Mouse (Mus musculus) gastrocnemius, adult 2 months (tissue): ENCODE results near the gene Tma16. TPM values are rescaled to one million over a fixed set of nuclear protein-coding genes. Genes with fewer than 3 reads are reported as not detected.
A peak's percentile ranks its signal among the peaks of the same experiment; 100 is the strongest.

Source experiments
- DNase-seq: peaks from one replicate; pipeline ENCODE4 v3.0.0; 2022
- H3K27ac ChIP-seq: fragments of 200-600 bp; 2 replicates; pipeline ENCODE4 v1.8.1; 2022; ENCODE audit warnings: mild to moderate bottlenecking
- H3K4me3 ChIP-seq: fragments of 200-600 bp; 2 replicates; pipeline ENCODE4 v1.8.1; 2022; ENCODE audit warnings: mild to moderate bottlenecking, moderate library complexity
- CTCF ChIP-seq: fragments of 200-600 bp; IDR thresholded peaks from 2 replicates; pipeline ENCODE4 v1.8.1; 2022; ENCODE audit warnings: antibody characterized with exemption, mild to moderate bottlenecking, moderate library complexity
- intact Hi-C: fragments of 180-260 bp; cut with DNase I; formaldehyde crosslinking; loops from one replicate; pipeline ENCODE4 v1.15.1; 2025
- long read RNA-seq, 2 experiments: library from polyadenylated mRNA; stranded (forward); transcript quantifications; one replicate each; pipeline ENCODE4 v2.0.0; 2021
- total RNA-seq, 2 experiments: library from RNA; stranded (reverse); gene quantifications; 2 replicates each; pipeline ENCODE4 v1.2.3; 2021

The Tma16 gene
- 1 to 10 TPM; 5.4 TPM for total RNA-seq
- long read RNA-seq, experiment 1, full-length matches to known transcripts, result 12 of 21 reads
- long read RNA-seq, experiment 1, partial matches to known transcripts, result 6 of 21 reads
- long read RNA-seq, experiment 1, other reads (novel, unspliced or antisense), result 3 of 21 reads
- long read RNA-seq, experiment 2, full-length matches to known transcripts, result 16 of 21 reads
- long read RNA-seq, experiment 2, partial matches to known transcripts, result 3 of 21 reads
- long read RNA-seq, experiment 2, other reads (novel, unspliced or antisense), result 2 of 21 reads

DNA sequence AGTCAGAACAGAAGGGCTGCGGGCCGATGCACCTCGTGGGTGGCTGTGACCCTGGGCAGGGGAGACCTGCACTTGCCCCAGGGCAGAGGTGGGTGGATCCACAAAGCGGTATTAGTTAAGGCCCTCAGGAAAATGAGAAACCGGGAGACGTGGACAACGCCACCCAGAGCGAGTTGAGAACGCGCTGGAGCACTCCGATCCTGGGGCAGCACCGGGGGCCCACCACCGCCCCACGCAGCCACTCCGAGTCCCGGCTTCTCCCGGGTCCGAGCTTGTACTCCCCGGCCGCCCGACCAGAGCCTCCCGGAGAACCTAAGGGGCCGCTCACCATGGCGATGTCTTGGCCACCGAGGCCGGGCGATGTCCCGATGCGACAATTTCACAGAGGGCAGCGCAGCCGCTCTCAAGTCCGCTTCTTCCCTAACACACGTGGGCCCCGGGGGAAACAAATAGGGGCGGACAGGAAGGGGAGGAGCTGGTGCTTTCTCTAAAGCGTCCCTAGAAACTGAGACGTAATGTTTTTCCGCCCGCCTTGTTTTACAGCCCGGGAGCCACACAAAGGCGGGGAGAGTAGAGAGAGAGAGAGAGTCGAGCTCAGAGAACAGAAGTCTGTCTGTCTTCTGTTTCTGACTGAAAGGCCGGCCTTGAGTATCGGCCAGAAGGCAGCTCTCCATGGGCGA, at the start of gene Tma16:
Tma16 (minus strand) TSS at position 447 of the 680 bp plus-strand sequence.
- TF ChIP-seq CTCF, result no peak
- H3K27ac ChIP-seq, result peak within 1 kb of the TSS; percentile 82
- intact Hi-C loops, result no loop called here
- DNase-seq, result peak; percentile 81
- peak within 1 kb of the TSS; percentile 98 for H3K4me3 ChIP-seq

DNA sequence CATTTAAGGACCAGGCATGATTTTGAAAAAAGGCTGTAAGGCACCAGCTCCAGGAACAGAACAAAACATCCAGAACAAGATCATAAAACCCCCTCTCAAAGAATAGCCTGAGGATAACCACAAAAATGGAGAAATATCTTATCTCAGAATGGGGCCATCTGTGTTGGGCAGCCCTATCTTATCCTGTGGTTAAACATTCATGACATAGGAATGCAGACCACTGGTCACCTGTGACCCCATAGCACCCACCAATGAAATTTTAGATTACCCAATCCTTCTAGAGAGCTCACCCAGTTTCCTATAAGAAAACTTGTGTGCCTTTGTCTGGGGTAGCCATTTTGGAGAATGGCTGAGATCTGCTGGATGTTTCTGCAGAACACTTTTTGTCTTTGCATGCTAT, 34.2 kb upstream of the Tma16 start:
- intact Hi-C loops, result no loop called here
- no peak overlapping the region for H3K27ac ChIP-seq
- no peak for DNase-seq
- TF ChIP-seq CTCF, result no peak
- no peak overlapping the region for H3K4me3 ChIP-seq

DNA sequence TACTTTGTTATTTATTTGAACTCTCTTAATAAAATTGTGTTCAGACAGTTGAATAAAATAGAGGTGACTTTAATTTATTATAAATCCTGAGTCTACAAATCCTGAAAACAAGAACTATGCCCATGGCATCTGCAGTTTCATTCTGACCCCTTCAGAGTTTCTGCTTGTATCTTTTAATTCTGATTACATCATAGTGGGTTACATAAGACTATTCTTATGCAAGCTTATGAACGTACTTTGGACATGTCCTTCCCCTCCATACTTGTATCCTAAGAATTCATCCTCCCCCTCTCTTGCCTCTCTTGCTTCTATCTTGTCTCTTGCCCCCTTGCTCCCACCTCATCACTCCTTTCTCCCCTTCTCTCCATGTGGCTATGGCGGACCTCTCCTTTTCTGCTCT, 32.8 kb upstream of the Tma16 start:
- no peak overlapping the region for H3K4me3 ChIP-seq
- no peak for TF ChIP-seq CTCF
- intact Hi-C loops, result no loop called here
- no peak overlapping the region for H3K27ac ChIP-seq
- DNase-seq, result no peak

DNA sequence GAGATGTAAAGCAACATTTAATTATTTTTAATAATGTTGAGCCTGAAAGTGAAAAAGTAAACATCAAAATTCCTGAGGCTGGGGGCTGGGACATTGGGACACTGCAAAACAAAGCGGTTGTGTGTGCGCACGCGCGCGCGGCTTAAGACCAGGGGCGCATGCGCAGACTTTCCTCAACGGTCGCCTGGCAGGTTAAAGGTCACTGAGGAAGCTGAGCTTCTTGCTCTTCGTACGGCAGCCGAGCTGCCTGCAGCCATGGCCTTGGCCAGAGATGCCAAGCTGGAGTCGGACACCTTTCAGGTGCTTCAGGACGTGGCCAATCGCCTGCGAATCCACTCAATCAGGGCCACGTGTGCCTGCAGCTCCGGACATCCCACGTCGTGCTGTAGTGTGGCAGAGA, 25.2 kb upstream of the Tma16 start, which contains the start of gene Tktl2:
Tktl2 (plus strand) TSS at position 220 of the 400 bp plus-strand sequence.
- no peak for TF ChIP-seq CTCF
- H3K4me3 ChIP-seq, result no peak within 1 kb of the TSS
- no peak within 1 kb of the TSS for H3K27ac ChIP-seq
- DNase-seq, result no peak
- intact Hi-C loops, result no loop called here

DNA sequence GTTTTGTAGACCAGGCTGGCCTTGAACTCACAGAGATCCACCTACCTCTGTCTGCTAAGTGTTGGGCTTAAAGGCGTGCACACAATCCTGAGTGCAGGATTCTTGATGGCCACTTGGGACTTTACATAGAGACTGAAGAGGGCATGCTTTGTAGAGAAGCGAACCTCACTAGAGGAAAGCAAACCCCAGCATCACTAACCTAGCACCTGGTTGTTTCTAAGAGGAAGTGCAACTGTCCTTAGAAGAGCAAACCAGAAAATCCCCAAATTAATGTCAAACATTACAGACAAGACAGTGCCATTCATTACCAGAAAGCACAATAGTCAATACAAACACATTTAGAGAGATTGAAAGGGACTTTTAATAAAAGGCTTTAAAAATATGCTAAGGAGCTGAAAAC, 17.1 kb upstream of the Tma16 start:
- intact Hi-C loops, result no loop called here
- H3K4me3 ChIP-seq, result no peak overlapping the region
- DNase-seq, result no peak
- TF ChIP-seq CTCF, result no peak
- H3K27ac ChIP-seq, result no peak overlapping the region

DNA sequence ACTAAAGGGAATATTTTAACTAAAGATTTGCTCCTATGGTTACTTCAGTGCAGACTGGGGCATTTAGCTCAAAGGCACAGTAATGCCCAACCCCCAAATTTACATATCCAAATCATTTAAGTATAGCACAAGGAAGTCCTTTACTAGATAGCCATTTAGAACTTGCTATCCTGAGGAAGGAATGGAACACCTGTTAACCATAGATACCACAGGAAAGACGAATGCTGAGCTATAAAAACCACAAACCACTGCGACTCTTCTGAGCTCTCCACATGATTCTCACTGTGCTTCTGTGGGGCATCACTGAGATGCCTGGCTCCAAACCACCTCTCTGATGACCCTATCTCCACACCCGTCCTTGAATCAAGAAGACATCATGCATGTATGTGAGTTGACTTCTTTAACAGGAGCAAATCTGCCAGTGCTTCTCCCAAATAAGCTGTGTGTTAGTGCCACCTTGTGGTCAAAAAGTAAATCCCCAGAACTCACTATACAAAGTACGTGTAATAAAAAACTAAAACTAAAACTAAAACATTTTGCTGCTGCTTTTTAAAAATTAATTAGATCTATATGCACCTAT, 10.8 kb upstream of the Tma16 start:
- DNase-seq, result no peak
- no peak overlapping the region for H3K4me3 ChIP-seq
- peak; percentile 72 for TF ChIP-seq CTCF
- no peak overlapping the region for H3K27ac ChIP-seq
- intact Hi-C loops, result loop anchor here (2.0 kb wide), 1 partner anchor 46 kb away; no protein-coding TSS in a partner anchor

DNA sequence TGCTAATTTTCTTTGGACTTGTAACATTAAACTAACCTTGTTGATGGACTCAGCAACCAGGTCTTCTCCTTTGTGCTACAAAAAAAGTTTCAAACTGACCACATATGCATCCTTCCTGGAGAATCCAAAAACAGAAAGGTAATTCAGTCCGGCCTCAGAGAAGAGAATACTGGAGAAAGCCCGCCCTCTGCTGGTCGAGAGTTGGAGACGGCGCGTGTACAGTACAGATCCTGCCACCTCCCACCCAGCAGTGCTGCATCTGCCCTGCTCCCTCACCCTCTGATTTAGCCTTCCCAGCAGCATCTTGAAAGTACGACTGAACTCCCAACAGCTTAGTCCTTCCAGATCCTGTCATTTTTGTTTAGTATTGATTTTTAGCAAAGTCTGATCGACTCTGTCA, 9.4 kb upstream of the Tma16 start:
- peak; percentile 81 for TF ChIP-seq CTCF

DNA sequence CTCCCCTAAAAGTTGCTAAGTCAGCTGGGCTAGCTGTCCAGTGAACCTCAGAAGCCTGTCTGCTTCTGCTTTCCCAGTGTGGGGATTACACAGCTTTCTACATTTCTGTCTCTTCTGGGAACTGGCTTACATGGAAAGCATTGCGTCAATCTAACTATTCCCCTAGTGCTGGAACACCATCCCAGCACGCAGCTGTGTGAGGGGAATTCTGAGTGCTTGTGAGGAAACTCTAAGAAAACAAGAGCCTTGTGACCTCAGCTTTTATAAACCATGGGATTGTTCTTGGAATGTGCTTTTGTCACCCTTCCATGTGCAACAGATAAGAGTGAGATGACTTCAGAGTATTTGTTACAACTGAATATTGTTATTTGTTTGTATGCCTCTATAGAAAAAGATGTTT, 8.2 kb upstream of the Tma16 start:
- no peak for DNase-seq
- Histone ChIP-seq H3K27ac (no peak overlapping the region), H3K4me3 (no peak overlapping the region)
- intact Hi-C loops, result no loop called here
- no peak for TF ChIP-seq CTCF

More for the DNA sequence above, 9.4 kb upstream of the Tma16 start:
- intact Hi-C loops, result loop anchor here (2.0 kb wide), 1 partner anchor 45 kb away; no protein-coding TSS in a partner anchor
- Histone ChIP-seq H3K27ac (no peak overlapping the region), H3K4me3 (no peak overlapping the region)
- DNase-seq, result peak; percentile 74

DNA sequence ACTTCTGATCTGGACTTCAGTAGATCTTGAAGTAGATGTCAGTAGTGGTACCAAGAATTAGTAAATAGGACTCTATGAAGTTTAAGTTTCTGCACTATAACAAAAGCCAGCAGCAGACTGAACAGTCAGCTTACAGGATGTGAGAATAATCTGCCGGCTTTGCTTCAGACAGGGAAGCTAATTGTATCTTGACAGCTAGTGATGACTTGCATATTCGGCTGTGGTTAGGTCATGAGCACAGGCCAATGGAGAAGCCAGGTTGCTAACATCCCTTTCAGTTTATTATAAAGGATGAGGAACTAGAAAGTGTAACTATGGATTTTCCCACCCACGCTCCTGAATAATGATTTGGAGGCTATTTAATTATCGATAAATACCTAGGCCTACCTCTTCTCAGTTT, 4.3 kb upstream of the Tma16 start:
- DNase-seq, result no peak
- no peak overlapping the region for H3K27ac ChIP-seq
- intact Hi-C loops, result no loop called here
- H3K4me3 ChIP-seq, result no peak overlapping the region
- no peak for TF ChIP-seq CTCF

DNA sequence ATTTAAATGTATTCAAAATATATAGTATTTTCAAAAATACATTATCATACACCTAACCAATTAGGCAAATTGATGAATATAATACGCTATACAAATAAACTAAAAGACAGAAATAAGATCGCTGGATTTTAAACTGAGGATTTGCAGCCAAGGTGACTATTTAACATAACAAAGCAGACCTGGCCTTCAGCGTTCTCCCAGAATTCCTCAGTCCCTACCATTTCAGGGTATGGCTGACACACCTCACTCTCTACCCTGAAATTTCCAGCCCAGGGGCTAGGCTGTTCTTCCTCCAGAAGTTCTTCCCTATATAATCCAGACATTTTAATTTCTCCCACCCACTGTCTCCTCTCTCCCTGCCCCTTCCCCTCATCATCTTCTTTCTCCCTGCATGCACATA, 2.2 kb upstream of the Tma16 start:
- TF ChIP-seq CTCF, result no peak
- intact Hi-C loops, result no loop called here
- Histone ChIP-seq H3K4me3 (no peak overlapping the region), H3K27ac (no peak overlapping the region)
- DNase-seq, result no peak

DNA sequence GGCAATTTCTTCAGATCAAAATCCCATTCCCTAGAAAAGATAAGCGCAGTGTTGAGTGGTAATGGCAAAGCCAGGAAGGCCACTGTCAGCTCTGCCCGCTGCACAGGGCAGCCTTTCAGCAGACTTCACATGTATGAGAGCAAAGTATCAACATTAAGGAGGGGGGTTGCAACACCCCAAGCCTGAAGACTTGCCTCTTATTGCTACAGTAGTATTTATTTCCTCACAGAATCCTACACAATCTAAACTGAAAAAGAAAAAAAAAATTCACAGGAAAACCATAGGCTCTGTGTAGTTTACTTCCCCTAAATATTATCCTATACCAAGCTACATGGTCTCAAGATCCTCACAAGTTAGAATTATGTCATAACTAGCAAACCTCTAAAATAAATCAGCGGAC, 9.4 kb downstream of the Tma16 start:
- no peak overlapping the region for H3K4me3 ChIP-seq
- no peak for TF ChIP-seq CTCF
- no peak overlapping the region for H3K27ac ChIP-seq
- intact Hi-C loops, result no loop called here
- DNase-seq, result no peak

DNA sequence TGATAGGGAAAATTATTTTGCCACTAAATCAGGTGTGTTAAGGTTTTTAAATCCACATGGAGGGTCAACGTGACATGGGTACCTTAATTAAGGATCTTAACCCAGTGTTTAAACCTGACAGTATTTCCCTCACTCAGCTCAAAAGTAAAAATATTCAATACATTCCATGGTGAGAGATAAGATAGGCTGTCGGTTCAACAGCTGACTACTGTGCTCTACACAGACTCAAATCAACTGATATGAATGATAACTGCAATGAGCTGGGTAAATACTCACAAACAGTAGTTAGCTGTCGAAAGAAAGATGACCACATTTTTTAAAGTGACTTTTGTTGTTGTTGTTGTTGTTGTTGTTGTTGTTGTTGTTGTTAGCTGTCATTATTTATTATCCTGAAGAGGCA, 16.5 kb downstream of the Tma16 start:
- no peak for TF ChIP-seq CTCF
- no peak overlapping the region for H3K4me3 ChIP-seq
- intact Hi-C loops, result no loop called here
- DNase-seq, result no peak
- H3K27ac ChIP-seq, result no peak overlapping the region

DNA sequence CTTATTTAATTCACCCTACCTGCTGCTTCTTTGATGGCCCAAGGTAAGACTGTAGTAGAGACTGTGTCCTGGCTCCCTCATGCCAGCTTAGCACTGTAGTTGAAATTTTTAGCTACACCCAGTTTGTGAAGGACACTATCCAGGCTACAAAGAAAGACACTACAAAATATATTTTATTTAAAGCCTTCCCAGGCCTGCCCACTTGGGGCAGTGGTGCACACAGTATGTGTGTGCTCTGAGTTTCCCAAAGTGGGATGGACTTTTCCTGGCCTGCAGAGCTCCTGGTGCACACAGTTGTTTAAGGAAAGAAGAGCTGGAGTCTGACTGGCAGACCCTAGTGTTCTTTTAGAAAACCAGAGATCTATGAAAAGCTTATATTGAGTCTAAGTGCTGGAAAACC, 29.3 kb downstream of the Tma16 start:
- peak; percentile 7; the same call in 1 of the 2 replicates for TF ChIP-seq CTCF
- intact Hi-C loops, result no loop called here
- no peak for DNase-seq

More for the DNA sequence above, 29.3 kb downstream of the Tma16 start:
- Histone ChIP-seq H3K27ac (no peak overlapping the region), H3K4me3 (no peak overlapping the region)
